Mouse (Mus musculus) gastrocnemius, postnatal 10 days (tissue): ENCODE results near the gene Kantr. TPM values are rescaled to one million over a fixed set of nuclear protein-coding genes. Genes with fewer than 3 reads are reported as not detected.

Experiments used
- DNase-seq: peaks from one replicate; pipeline ENCODE4 v3.0.0; 2021; ENCODE audit warnings: mixed read lengths
- total RNA-seq, 2 experiments: library from RNA; stranded (reverse); gene quantifications; 2 replicates each; pipeline ENCODE4 v1.2.3; 2021

Gene Kantr
- total RNA-seq, 2 experiments from 2014 or later = 2.7 to 4.3 TPM

DNA sequence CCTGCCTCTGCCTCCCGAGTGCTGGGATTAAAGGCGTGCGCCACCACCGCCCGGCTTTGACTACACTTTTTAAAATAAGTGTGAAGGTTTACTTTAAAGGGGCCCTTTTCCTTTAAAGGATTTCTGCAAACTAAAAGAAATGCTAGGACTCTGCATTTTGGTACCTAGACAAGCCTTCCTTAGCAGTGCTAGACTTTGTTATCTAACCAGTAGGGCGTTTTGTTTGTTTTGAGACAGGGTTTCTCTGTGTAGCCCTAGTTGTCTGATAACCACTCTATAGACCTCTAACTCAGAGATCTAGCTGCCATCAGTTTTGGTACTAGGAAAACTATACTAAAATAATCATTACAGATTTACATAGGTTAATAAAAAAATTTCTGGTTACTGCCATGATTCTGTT, 47.9 kb downstream of the Kantr start:
- no peak for DNase-seq

DNA sequence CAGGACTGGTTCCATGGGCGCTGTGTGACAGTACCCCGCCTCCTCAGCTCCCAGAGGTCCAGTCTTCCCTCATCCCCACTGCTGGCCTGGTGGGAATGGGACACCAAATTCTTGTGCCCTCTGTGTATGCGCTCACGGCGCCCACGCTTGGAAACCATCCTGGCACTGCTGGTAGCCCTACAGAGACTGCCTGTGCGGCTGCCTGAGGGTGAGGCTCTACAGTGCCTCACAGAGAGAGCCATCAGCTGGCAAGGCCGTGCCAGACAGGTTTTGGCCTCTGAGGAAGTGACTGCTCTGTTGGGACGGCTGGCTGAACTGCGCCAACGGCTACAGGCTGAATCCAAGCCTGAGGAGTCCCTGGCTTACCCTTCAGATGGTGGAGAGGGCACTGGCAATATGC, 56.1 kb downstream of the Kantr start:
- DNase-seq = no peak

Other genes with a start within 250 kb of the Kantr start
- 10 to 100 TPM; 15.5 to 17.5 TPM for gene Iqsec2, start 183.2 kb downstream of the Kantr start, total RNA-seq
- 10 to 100 TPM; 19.3 to 35.5 TPM for gene Kdm5c, start 94.5 kb downstream of the Kantr start, total RNA-seq
- gene Tspyl2, start 14.9 kb upstream of the Kantr start, total RNA-seq = 10 to 100 TPM; 12.3 to 17.8 TPM
- gene Gpr173, start 41.2 kb upstream of the Kantr start, total RNA-seq = 1 to 10 TPM; 2.2 to 3.3 TPM
- gene Cldn34a, start 235.8 kb upstream of the Kantr start, total RNA-seq = not detected